Mouse (Mus musculus): ENCODE measurements around the gene Hps1.

- TF ChIP-seq CTCF (conservative IDR thresholded peaks at IDR 0.05; ENCODE audit: low read length) = no peak
- no peak for TF ChIP-seq POU5F1 (IDR thresholded peaks at IDR 0.05; ENCODE audit: borderline replicate concordance, low read length)
- no peak for TF ChIP-seq NANOG (IDR thresholded peaks at IDR 0.05; ENCODE audit: borderline replicate concordance, low read length)
These were observed 29.6 kb downstream of the Hps1 start for GRCm38 (mm10) chr19:42750196-42750595.
